Mouse (Mus musculus) mouse embryonic stem cell (cell line): ENCODE results near the gene Mast1.

Experiments used
- in situ Hi-C, 2 experiments: fragments of 300-500 bp; cut with MboI; formaldehyde crosslinking; loops; 1 replicate in 1 of 2; 3 replicates in 1 of 2; pipeline ENCODE4 v1.14.3; 2019 to 2020; ENCODE audit warnings: low sequenced_read_pairs in 2 of 2, low pct_unique_long_range_greater_than_20kb in 1 of 2, mixed read lengths in 1 of 2; ENCODE audit not compliant: unreplicated experiment in 1 of 2

Gene Mast1

GRCm38 (mm10) chr8:84974543-84975142 is 37.5 kb upstream of the Mast1 start:
- in situ Hi-C loops = no loop called here

- in situ Hi-C loops = no loop called here
Measured at GRCm38 (mm10) chr8:84973803-84974542, 36.8 kb upstream of the Mast1 start.

GRCm38 (mm10) chr8:84973079-84973478 is 35.9 kb upstream of the Mast1 start:
- in situ Hi-C loops = no loop called here

GRCm38 (mm10) chr8:84970913-84971312 is 33.8 kb upstream of the Mast1 start:
- in situ Hi-C loops = no loop called here

GRCm38 (mm10) chr8:84970135-84970790 is 33.1 kb upstream of the Mast1 start:
- in situ Hi-C loops = no loop called here

GRCm38 (mm10) chr8:84969241-84970134 is 32.3 kb upstream of the Mast1 start, which contains the start of the genes Gm49661, Prdx2 and Rnaseh2a:
Gene Gm49661 (minus strand): TSS chr8:84969433.
Gene Prdx2 (plus strand): TSS chr8:84969587.
Gene Rnaseh2a (minus strand): TSS chr8:84969767.
- in situ Hi-C loops = no loop called here

- in situ Hi-C loops = no loop called here
Measured at GRCm38 (mm10) chr8:84968650-84969049, 31.5 kb upstream of the Mast1 start.

GRCm38 (mm10) chr8:84967532-84968304 is 30.6 kb upstream of the Mast1 start:
- in situ Hi-C loops = no loop called here

- in situ Hi-C loops = no loop called here
Measured at GRCm38 (mm10) chr8:84966603-84967002, 29.4 kb upstream of the Mast1 start.

- in situ Hi-C loops = no loop called here
Measured at GRCm38 (mm10) chr8:84965731-84966291, 28.7 kb upstream of the Mast1 start.

GRCm38 (mm10) chr8:84963952-84964351 is 26.8 kb upstream of the Mast1 start:
- in situ Hi-C loops = no loop called here

GRCm38 (mm10) chr8:84959811-84960210 is 22.7 kb upstream of the Mast1 start:
- in situ Hi-C loops = no loop called here

GRCm38 (mm10) chr8:84956768-84957167 is 19.6 kb upstream of the Mast1 start:
- in situ Hi-C loops = no loop called here

- in situ Hi-C loops = no loop called here
Measured at GRCm38 (mm10) chr8:84952612-84953255, 15.6 kb upstream of the Mast1 start.

GRCm38 (mm10) chr8:84949753-84950152 is 12.6 kb upstream of the Mast1 start:
- in situ Hi-C loops = no loop called here

GRCm38 (mm10) chr8:84947241-84947545 is 10.0 kb upstream of the Mast1 start:
- in situ Hi-C loops = no loop called here

GRCm38 (mm10) chr8:84946528-84947240 is 9.5 kb upstream of the Mast1 start, which contains the start of gene Rtbdn:
Gene Rtbdn (plus strand): TSS chr8:84946991.
- in situ Hi-C loops = no loop called here
